Mouse (Mus musculus): ENCODE data around the gene Hcar1.

- TF ChIP-seq CTCF (IDR thresholded peaks at IDR 0.05; ENCODE audit: low read depth, low read length) (no peak), POLR2A (IDR thresholded peaks at IDR 0.05; ENCODE audit: insufficient read depth, low read length) (no peak), EP300 (IDR thresholded peaks at IDR 0.05; ENCODE audit: insufficient read depth, low read depth, low read length) (no peak)
Observed at GRCm38 (mm10) chr5:123869615-123870014, 10.2 kb downstream of the Hcar1 start.
